Mouse (Mus musculus) heart, postnatal 0 days (tissue): Measurements from ENCODE around the gene Sh3rf1. TPM values are rescaled to one million over a fixed set of nuclear protein-coding genes. Genes with fewer than 3 reads are reported as not detected.

Experiments
- ATAC-seq: fragments of 200-750 bp; cut with Nextera tagmentation; 2 replicates; pipeline ENCODE4 v1.8.0; 2017; ENCODE audit warnings: low read depth, moderate number of reproducible peaks, moderate library complexity; ENCODE audit not compliant: insufficient read depth
- DNase-seq: peaks from one replicate; pipeline ENCODE4 v3.0.0-alpha.2; 2016; ENCODE audit warnings: low spot score
- H3K27ac ChIP-seq: fragments of 300-500 bp; sonication (generic); 2 replicates; pipeline ENCODE4 v1.5.1; 2014; ENCODE audit warnings: low read depth, mild to moderate bottlenecking
- H3K27me3 ChIP-seq: fragments of 300-500 bp; sonication (generic); 2 replicates; pipeline ENCODE4 v1.6.1; 2014; ENCODE audit warnings: low read length, mixed read lengths; ENCODE audit not compliant: control insufficient read depth, insufficient read depth
- H3K36me3 ChIP-seq: fragments of 300-500 bp; sonication (generic); replicated peaks from 2 replicates; pipeline ENCODE4 v1.6.1; 2014; ENCODE audit warnings: low read length, mixed read lengths; ENCODE audit not compliant: control insufficient read depth, insufficient read depth
- H3K4me1 ChIP-seq: fragments of 300-500 bp; sonication (generic); 2 replicates; pipeline ENCODE4 v1.6.1; 2014; ENCODE audit warnings: antibody characterized with exemption; ENCODE audit not compliant: control insufficient read depth, insufficient read depth
- H3K4me2 ChIP-seq: fragments of 300-500 bp; sonication (generic); 2 replicates; pipeline ENCODE4 v1.6.1; 2014; ENCODE audit warnings: low read depth, mild to moderate bottlenecking, low read length, moderate library complexity
- H3K4me3 ChIP-seq: fragments of 300-500 bp; sonication (generic); 2 replicates; pipeline ENCODE4 v1.5.1; 2014; ENCODE audit warnings: low read depth, low read length
- H3K9ac ChIP-seq: fragments of 300-500 bp; sonication (generic); replicated peaks from 2 replicates; pipeline ENCODE4 v1.6.1; 2014; ENCODE audit warnings: low read depth, low read length, mixed read lengths
- H3K9me3 ChIP-seq: fragments of 300-500 bp; sonication (generic); replicated peaks from 2 replicates; pipeline ENCODE4 v1.6.1; 2016; ENCODE audit warnings: low read length; ENCODE audit not compliant: control insufficient read depth
- CTCF ChIP-seq: IDR thresholded peaks from 2 replicates; pipeline ENCODE4 v1.5.1; 2016; ENCODE audit warnings: antibody characterized with exemption, control low read depth, low read depth
- EP300 ChIP-seq: IDR thresholded peaks from 2 replicates; pipeline ENCODE4 v1.6.1; 2016; ENCODE audit warnings: antibody characterized with exemption, low read depth
- WGBS: fragments of 180-500 bp; shearing (Covaris S2); extraction: QIAGEN DNeasy Blood & Tissue Kit; methylation state at CpG from one replicate; pipeline ENCODE4 v1.1.7; 2014; 5-methylcytosine and 5-hydroxymethylcytosine counted together
- polyA plus RNA-seq: library from polyadenylated mRNA; unstranded; fragments of >200 nt; fragmentation: Nextera tagmentation; extraction: Ambion mirVana; gene quantifications from 2 replicates; pipeline ENCODE4 v1.2.1, GENCODE M21; 2015
- total RNA-seq: library from RNA; depleted of rRNA; stranded (reverse); fragments of >200 nt; gene quantifications from 2 replicates; pipeline ENCODE4 v1.2.3, GENCODE M21; 2014; ENCODE audit warnings: low replicate concordance

The Sh3rf1 gene
- total and polyA plus RNA-seq, 2 experiments from 2014 or later = 2.4 to 8.9 TPM

- H3K4me2 ChIP-seq = no peak overlapping the region
- H3K9me3 ChIP-seq = peaks cover 9% of the 10 kb centered on the region
- WGBS = 65% methylated on average over 5 of the region's 5 CpGs
- no peak overlapping the region for H3K27ac ChIP-seq
- peaks cover 4% of the 10 kb centered on the region; the same call in 1 of the 2 replicates for H3K4me1 ChIP-seq
- no peaks in the 10 kb centered on the region for H3K36me3 ChIP-seq
- no peak for DNase-seq
- H3K4me3 ChIP-seq = no peak overlapping the region
- TF ChIP-seq EP300 (no peak), CTCF (no peak)
- no peaks in the 10 kb centered on the region for H3K27me3 ChIP-seq
- H3K9ac ChIP-seq = no peak overlapping the region
- ATAC-seq = no peak
These were observed 30.5 kb downstream of the Sh3rf1 start for GRCm38 (mm10) chr8:61254196-61254595.

GRCm38 (mm10) chr8:61258828-61259227 is 35.2 kb downstream of the Sh3rf1 start:
- no peak overlapping the region for H3K27ac ChIP-seq
- H3K4me1 ChIP-seq = peaks cover 4% of the 10 kb centered on the region; the same call in 1 of the 2 replicates
- no peaks in the 10 kb centered on the region for H3K9me3 ChIP-seq
- ATAC-seq (0 out of 2 replicates have a peak, but pooled peaks have one; percentile 39), DNase-seq (no peak)
- H3K4me2 ChIP-seq = no peak overlapping the region
- no peaks in the 10 kb centered on the region for H3K27me3 ChIP-seq
- TF ChIP-seq EP300 (no peak), CTCF (no peak)
- no peak overlapping the region for H3K9ac ChIP-seq
- H3K36me3 ChIP-seq = no peaks in the 10 kb centered on the region
- 62% methylated on average over 9 of the region's 9 CpGs for WGBS
- no peak overlapping the region for H3K4me3 ChIP-seq

GRCm38 (mm10) chr8:61259526-61259925 is 35.9 kb downstream of the Sh3rf1 start:
- TF ChIP-seq CTCF (no peak), EP300 (no peak)
- ATAC-seq = no peak
- no peaks in the 10 kb centered on the region for H3K27me3 ChIP-seq
- H3K36me3 ChIP-seq = no peaks in the 10 kb centered on the region
- H3K27ac ChIP-seq = no peak overlapping the region
- no peak for DNase-seq
- H3K9ac ChIP-seq = no peak overlapping the region
- 86% methylated on average over 7 of the region's 7 CpGs for WGBS
- H3K9me3 ChIP-seq = no peaks in the 10 kb centered on the region
- peaks cover 4% of the 10 kb centered on the region; the same call in 1 of the 2 replicates for H3K4me1 ChIP-seq
- no peak overlapping the region for H3K4me2 ChIP-seq
- no peak overlapping the region for H3K4me3 ChIP-seq

- H3K9me3 ChIP-seq = no peaks in the 10 kb centered on the region
- H3K4me3 ChIP-seq = no peak overlapping the region
- H3K27me3 ChIP-seq = no peaks in the 10 kb centered on the region
- WGBS = 76% methylated on average over 7 of the region's 7 CpGs
- 0 out of 2 replicates have a peak, but pooled peaks cover 6% of the 10 kb centered on the region for H3K4me1 ChIP-seq
- no peak for DNase-seq
- H3K36me3 ChIP-seq = no peaks in the 10 kb centered on the region
- no peak overlapping the region for H3K9ac ChIP-seq
- H3K27ac ChIP-seq = no peak overlapping the region
- no peak overlapping the region for H3K4me2 ChIP-seq
- ATAC-seq = no peak
- TF ChIP-seq CTCF (no peak), EP300 (no peak)
These were observed 36.9 kb downstream of the Sh3rf1 start for GRCm38 (mm10) chr8:61260530-61260929.

- no peaks in the 10 kb centered on the region for H3K36me3 ChIP-seq
- H3K9me3 ChIP-seq = no peaks in the 10 kb centered on the region
- H3K9ac ChIP-seq = no peak overlapping the region
- DNase-seq (no peak), ATAC-seq (no peak)
- WGBS = 70% methylated on average over 4 of the region's 4 CpGs
- no peaks in the 10 kb centered on the region for H3K27me3 ChIP-seq
- no peak overlapping the region for H3K27ac ChIP-seq
- no peak overlapping the region for H3K4me2 ChIP-seq
- TF ChIP-seq CTCF (no peak), EP300 (no peak)
- H3K4me3 ChIP-seq = no peak overlapping the region
- H3K4me1 ChIP-seq = 0 out of 2 replicates have a peak, but pooled peaks cover 8% of the 10 kb centered on the region
These were observed 37.7 kb downstream of the Sh3rf1 start for GRCm38 (mm10) chr8:61261374-61261773.

GRCm38 (mm10) chr8:61263691-61264090 is 40.0 kb downstream of the Sh3rf1 start:
- ATAC-seq (no peak), DNase-seq (no peak)
- no peak overlapping the region for H3K9ac ChIP-seq
- no peak overlapping the region for H3K4me2 ChIP-seq
- H3K27ac ChIP-seq = no peak overlapping the region
- 93% methylated on average over 4 of the region's 4 CpGs for WGBS
- no peaks in the 10 kb centered on the region for H3K9me3 ChIP-seq
- TF ChIP-seq CTCF = no peak
- TF ChIP-seq EP300 = no peak
- H3K4me3 ChIP-seq = no peak overlapping the region
- no peaks in the 10 kb centered on the region for H3K36me3 ChIP-seq
- H3K27me3 ChIP-seq = no peaks in the 10 kb centered on the region
- H3K4me1 ChIP-seq = 0 out of 2 replicates have a peak, but pooled peaks cover 8% of the 10 kb centered on the region
